Mouse (Mus musculus) cerebellum, postnatal 14 days (tissue): ENCODE measurements around the gene Nectin1.
A peak's percentile ranks its signal among the peaks of the same experiment; 100 is the strongest.

ENCODE experiments used
- DNase-seq, 2 experiments: peaks; one replicate each; pipeline ENCODE4 v3.0.0; 2021; ENCODE audit warnings: mixed read lengths in 2 of 2

Gene Nectin1

GRCm38 (mm10) chr9:43807565-43807964 is 63.8 kb downstream of the Nectin1 start:
- no peak for DNase-seq

- no peak for DNase-seq
These were observed 64.3 kb downstream of the Nectin1 start for GRCm38 (mm10) chr9:43808099-43808498.

GRCm38 (mm10) chr9:43808546-43808945 is 64.8 kb downstream of the Nectin1 start:
- peak; percentile 36 to 41 for DNase-seq

- DNase-seq = no peak
These were observed 69.4 kb downstream of the Nectin1 start for GRCm38 (mm10) chr9:43813156-43813555.

- no peak for DNase-seq
These were observed 78.4 kb downstream of the Nectin1 start for GRCm38 (mm10) chr9:43822206-43822605.

GRCm38 (mm10) chr9:43825178-43825577 is 81.4 kb downstream of the Nectin1 start:
- no peak for DNase-seq

- DNase-seq = peak; percentile 50 to 54
These were observed 82.9 kb downstream of the Nectin1 start for GRCm38 (mm10) chr9:43826558-43827253.

- DNase-seq = peak; percentile 50 to 58
These were observed 83.8 kb downstream of the Nectin1 start for GRCm38 (mm10) chr9:43827593-43827992.

GRCm38 (mm10) chr9:43828960-43829359 is 85.2 kb downstream of the Nectin1 start:
- DNase-seq = peak; percentile 48 to 55

- peak in 1 of 2 experiments; percentile 19 for DNase-seq
These were observed 89.4 kb downstream of the Nectin1 start for GRCm38 (mm10) chr9:43833232-43833631.

- peak in 1 of 2 experiments; percentile 35 for DNase-seq
These were observed 90.5 kb downstream of the Nectin1 start for GRCm38 (mm10) chr9:43834283-43834682.

- no peak for DNase-seq
These were observed 94.8 kb downstream of the Nectin1 start for GRCm38 (mm10) chr9:43838561-43838960.

GRCm38 (mm10) chr9:43842921-43843577 is 99.3 kb downstream of the Nectin1 start:
- DNase-seq = peak in 1 of 2 experiments; percentile 49

- no peak for DNase-seq
These were observed 99.9 kb downstream of the Nectin1 start for GRCm38 (mm10) chr9:43843711-43844127.

GRCm38 (mm10) chr9:43845660-43846455 is 102.1 kb downstream of the Nectin1 start:
- DNase-seq = peak; percentile 74 to 79

- no peak for DNase-seq
These were observed 104.1 kb downstream of the Nectin1 start for GRCm38 (mm10) chr9:43847861-43848260.

GRCm38 (mm10) chr9:43850281-43850680 is 106.5 kb downstream of the Nectin1 start:
- DNase-seq = no peak

GRCm38 (mm10) chr9:43851154-43851553 is 107.4 kb downstream of the Nectin1 start:
- no peak for DNase-seq

- DNase-seq = no peak
These were observed 112.1 kb downstream of the Nectin1 start for GRCm38 (mm10) chr9:43855887-43856286.
